Mouse (Mus musculus): ENCODE results near the gene Kazn. TPM values are rescaled to one million over a fixed set of nuclear protein-coding genes. Genes with fewer than 3 reads are reported as not detected.

Gene Kazn
- total RNA-seq, 2 experiments from 2014 or later, result 86.1 to 104 TPM

DNA sequence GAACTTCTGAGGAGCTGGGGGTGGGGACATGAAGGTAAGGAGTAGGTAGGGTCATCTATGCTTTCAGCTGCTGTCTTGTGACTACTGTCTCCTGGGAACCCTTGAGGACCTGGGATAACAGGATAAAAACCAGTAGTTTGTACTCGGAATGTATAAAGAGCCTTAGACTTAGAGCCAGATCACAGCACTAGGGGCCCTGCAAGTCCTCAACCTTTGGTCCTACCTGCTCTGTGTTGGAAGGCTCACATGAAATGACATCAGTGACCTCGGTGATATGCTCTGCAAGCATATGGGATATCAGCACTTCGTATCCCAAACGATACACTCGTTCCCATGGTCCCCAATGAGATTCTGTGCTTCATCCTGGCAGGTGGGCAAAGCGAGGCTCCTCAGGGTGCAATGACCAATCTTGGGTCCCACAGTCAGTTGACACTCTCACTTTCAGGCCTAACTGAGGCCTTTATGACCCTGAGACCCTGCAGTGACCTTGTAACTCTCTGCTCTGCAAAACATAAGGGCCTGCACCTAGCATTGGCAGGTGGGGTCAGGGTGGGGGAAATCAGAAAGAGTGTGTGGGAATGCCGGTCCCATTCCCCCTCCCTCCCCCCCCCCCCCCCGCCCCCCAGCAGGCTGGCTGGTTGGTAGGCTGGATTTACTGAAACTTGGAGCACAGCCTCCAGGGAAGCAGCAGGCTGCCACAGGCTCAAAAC lies 67.3 kb downstream of the Kazn start:
- intact Hi-C loops (cut with DNase I), result no loop called here

DNA sequence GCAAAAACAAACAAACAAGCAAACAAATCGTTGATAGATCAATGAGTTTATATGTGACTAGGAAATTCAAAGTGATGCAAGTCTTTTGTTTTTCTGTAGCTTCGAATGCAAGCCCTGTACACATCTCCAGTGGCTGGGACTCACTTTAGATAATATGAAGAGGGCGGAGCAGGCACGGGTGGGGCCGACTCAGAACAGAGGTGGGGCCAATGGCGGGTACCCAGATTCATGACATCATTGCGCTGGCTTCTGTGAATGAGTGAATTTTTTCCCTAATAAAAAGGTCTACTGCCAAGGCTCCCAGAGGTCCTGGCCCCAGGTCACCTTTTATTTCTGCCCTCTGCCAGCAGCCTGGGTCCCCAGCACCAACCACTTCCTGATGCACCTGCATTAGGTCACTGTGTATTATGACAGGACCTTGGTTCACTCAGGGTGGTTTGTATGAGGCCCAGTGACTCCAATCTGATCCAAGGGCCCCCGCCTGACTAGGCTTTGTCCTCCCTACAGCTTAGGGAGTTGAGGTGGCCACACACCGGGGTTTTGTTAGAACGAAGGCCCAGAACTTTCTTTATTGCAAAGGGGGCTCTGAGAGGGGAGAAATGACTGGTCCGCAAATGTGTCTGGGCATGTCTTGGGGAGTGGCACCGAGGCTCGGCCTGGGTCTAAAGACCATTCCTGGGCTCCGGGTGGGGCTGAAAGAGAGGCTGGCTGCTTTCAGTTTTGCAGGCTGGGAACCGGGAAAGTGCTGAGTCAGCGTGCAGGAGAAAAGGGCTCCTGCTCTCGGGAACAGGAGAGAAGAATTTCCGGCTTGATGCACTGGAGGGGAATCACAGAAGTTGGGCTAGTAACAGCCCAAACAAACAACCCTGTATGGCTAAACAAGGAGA lies 68.1 kb downstream of the Kazn start:
- no peak for DNase-seq (ENCODE audit: low spot score in 2 of 2)
- intact Hi-C loops (cut with DNase I), result no loop called here

More for the DNA sequence above, 67.3 kb downstream of the Kazn start:
- no peak for DNase-seq (ENCODE audit: low spot score in 2 of 2)

DNA sequence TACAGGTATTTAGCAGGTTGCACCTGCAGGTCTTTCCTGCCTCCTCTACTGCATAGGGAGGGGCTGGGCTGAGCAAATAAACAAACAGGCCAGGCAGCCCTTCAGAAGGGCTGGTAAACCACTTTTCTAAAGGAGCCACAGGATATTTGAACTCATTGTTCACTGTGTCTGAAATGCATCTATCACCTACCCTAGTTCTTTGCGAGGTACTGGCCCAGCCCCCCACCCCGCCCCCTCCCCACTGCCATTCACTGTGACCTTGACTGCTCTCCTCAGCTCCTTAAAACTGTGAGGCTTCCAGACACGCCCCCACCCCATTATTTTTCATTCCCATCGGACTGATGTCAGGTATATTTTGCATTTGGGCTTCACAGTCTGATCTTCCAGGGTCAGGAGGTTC lies 69.6 kb downstream of the Kazn start:
- intact Hi-C loops (cut with DNase I), result no loop called here
- DNase-seq (ENCODE audit: low spot score in 2 of 2), result no peak

DNA sequence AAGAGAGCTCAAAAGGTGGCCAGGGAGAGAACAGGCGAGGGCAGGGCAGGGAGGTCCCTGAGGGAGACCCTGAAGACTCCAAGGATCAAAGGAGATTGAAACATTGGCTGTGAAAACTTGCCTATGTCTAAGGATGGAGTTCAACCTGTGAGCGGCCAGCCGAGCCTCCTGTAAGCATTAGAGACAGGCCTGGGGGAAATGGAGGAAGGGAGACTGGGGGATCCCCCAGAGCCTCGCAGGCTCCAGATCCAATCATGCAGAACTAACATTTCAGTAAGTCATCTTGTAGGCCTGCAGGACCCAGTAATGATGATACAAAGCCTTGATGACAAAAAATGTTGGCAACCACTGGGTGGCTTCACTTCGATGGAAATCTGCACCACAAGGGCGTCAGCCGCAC lies 70.8 kb downstream of the Kazn start:
- DNase-seq (ENCODE audit: low spot score in 2 of 2), result no peak
- intact Hi-C loops (cut with DNase I), result no loop called here

DNA sequence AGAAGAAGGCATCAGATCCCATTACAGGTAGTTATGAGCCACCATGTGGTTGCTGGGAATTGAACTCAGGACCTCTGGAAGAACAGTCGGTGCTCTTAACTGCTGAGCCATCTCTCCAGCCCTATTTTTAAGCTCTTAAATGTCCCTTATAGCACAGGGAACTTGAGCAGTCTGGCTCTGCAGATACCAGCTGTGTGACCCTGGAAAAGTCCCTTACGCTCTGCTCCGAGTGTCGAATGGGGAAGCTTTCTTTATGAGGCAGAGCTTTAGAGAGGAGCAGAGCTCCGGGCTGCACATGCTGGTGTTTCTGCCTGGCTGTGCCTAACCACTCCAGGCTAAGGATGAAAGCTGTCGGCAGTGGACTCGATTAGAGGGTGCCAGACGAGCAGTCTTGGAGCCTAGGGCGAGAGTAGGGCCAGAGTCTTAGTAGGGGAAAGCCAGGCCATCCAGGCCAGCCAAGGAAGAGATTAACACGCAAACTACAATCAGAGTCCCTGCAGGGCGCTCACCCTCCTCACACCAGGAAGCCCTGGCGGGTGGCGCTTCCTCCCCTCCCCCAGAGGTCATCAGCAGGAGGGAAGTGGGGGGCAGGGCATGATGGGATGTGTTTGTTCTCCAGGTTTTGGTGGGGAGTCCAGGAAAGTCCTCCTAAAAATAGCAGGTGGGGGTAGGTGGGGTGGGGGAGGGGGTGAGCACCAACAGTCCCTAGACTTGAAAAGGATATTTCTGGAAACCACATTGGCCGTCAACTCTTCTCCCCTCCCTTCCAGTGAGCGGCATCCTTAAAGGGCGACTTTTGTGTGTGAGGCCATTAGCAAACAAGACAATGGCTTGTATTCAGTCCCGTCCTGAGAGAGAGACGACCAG lies 73.1 kb downstream of the Kazn start:
- DNase-seq (ENCODE audit: low spot score in 2 of 2), result no peak
- intact Hi-C loops (cut with DNase I), result no loop called here

DNA sequence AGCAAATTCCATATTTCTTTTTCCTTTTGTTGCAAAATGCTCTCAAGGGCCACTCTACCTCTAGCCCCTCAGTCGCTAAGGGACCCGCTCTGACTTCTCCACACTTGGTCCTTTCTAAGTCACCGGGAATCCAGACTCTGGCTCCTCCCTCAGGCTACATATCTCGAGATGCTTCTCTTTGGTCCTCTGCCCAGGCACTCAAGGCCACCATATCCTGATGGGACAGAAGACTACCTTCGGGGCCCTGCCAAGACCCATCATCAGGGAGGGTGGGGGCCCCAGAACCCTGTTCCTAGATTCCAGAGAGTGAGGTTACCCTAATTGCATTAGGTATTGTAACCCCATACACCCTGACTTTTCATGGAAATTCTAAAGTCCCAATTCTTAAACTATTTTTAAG lies 73.8 kb downstream of the Kazn start:
- intact Hi-C loops (cut with DNase I), result no loop called here
- DNase-seq (ENCODE audit: low spot score in 2 of 2), result no peak

DNA sequence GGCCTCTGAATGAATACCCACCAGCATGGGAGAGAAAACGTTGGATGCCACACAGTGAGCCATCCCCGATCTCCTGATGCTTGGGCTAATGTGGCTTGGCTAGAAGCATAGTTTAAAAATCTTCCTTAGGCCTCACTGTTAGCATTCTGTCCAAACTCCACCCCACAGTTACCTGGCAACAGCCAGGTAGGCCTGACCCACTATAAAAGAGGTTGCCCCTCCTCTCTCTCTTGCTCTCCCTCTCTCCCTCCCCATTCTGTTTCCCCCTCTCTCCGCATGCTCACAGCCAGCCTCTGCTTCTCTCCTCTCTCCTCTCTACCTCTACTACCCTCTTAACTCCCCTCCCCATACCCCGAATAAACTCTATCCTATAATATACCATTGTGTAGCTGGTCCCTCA lies 74.8 kb downstream of the Kazn start:
- no peak for DNase-seq (ENCODE audit: low spot score in 2 of 2)
- intact Hi-C loops (cut with DNase I), result no loop called here

DNA sequence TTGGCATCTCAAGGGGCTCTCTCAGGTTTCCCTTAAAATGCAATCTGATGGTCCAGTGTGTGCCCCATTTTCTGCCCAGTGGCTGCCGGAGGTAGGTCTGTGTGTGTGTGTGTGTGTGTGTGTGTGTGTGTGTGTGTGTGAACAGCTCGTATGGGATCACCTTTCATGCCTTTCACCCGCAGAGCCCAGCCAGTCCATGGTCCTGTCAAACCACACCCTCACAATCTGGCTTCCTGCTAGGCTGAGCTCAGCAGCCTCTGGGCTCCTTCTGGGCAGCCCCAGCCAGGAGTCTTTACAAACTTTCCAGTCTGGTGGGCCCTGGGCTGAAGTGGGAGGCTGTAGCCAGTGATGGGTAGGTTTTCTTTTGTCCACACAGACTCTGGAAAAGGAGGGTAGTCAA lies 75.3 kb downstream of the Kazn start:
- intact Hi-C loops (cut with DNase I), result no loop called here
- no peak for DNase-seq (ENCODE audit: low spot score in 2 of 2)

DNA sequence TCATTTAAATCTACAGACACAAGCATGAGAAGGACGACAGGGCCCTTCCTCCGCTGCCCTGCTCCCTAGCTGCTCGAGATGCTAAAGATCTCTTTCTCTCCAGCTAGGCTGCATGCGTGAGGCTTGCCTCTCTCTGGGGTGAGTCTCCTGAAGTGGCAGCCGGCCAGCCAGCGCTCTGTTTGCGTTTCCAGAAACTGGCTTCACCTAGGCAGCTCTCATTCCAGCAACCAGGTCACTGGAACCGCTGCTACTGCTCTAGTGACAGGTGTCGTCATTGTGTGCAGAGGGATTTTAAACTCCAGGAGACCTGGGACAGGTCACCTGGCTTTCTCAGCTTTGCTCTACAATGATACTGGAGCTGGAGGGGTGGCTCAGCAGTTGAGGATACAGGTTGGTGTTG lies 76.5 kb downstream of the Kazn start:
- DNase-seq (ENCODE audit: low spot score in 2 of 2), result no peak
- intact Hi-C loops (cut with DNase I), result no loop called here

DNA sequence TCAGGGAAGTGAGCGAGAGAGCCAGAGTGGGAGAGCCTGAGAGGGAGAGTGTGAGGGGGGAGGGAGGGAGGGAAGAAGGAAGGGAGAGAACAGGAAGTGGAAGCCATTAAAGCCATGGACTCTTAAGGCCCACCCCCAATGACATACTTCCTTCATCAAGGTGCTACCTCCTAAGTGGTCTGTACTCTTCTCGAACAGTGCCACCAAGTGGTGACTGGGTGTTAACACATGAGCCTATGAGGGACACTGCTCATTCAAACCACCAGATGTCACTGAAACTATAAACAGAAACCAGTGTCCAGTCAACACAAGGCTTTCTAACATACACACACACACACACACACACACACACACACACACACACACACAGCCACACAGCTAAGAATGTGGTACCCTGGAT lies 77.1 kb downstream of the Kazn start:
- intact Hi-C loops (cut with DNase I), result no loop called here
- DNase-seq (ENCODE audit: low spot score in 2 of 2), result no peak

DNA sequence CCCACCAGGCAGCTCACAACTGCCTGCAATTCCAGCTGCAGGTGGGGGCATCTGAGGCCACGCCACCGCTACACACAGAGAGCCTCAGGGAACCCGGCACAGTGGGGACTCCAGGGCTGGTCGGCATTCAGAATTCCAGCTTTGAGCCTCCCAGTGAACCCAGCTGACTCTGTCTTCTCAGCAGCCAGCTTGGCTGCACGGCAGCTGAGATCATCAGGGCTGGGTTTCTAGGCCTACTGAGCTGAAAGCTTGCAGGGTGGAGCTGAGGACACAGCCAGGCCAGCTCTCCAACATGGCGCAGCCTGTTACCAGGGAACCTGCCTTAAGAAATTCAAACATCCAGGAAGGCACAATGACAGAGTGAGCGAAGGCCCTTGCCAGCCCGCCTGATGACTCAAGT lies 79.2 kb downstream of the Kazn start:
- intact Hi-C loops (cut with DNase I), result no loop called here

DNA sequence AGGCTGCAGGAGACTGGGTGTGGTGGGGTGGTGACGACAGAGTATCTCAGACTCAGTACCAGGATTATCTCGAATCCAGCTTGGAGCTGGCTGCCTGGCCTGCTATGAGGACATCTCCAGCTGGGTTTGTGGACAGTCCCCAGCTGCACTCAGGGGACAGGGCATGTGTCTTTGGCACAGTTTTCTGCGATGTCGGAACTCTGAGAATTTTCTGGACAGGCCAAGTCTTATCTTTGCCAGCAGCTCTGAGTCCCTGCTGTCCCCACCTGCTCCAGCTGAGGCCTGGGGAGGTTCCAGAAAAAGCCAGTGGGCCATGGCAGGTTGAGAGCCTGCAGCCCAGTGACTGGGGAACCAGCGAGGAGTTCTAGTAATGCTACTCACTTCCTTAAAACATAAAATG lies 82.7 kb downstream of the Kazn start:
- intact Hi-C loops (cut with DNase I), result no loop called here
- peak in 1 of 2 experiments; percentile 28 for DNase-seq (ENCODE audit: low spot score in 2 of 2)

More for the DNA sequence above, 79.2 kb downstream of the Kazn start:
- peak; percentile 34 to 71 for DNase-seq (ENCODE audit: low spot score in 2 of 2)

DNA sequence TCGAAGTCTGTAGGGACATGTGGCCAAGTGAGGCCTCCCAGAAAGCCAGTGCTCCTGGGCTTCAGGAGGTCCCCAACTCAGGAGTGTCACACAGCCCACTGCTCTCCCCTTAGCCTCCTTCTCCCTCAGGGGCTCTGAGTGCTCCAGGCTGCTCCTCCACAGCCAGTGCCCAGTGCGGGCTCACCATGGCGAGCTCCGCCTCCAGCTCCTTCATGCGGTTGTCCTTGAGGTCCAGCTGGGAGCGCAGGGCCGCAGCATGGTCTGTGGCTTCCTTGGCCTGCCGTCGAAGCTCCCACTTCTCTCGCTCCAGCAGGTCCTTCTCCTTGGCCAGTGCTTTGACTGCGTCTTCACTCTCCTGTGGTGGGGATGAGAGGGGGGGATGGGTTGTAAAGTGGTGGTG lies 85.0 kb downstream of the Kazn start:
- intact Hi-C loops (cut with DNase I), result loop anchor here (5.0 kb wide), 2 partner anchors 728 to 868 kb away; no protein-coding TSS in a partner anchor

DNA sequence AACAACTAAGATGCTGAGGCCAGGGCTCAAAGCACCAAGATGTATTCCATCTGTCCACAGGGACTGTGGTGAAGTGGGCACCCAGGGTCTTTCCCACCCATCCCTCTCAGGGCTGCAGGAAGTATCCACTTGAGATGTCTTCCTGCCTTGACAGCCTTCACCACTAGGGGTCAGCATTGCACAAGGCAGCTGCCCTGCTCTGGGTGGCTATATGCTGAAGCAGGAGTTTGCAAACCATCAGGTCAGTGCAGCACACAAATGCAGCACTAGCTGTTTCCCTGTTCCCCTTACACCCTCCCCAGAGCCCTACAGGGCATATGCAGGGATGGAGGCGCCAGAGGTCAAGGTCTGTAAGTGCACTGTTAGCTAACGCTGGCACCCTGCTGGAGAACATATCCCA lies 85.7 kb downstream of the Kazn start:
- peak; percentile 85 to 90 for DNase-seq (ENCODE audit: low spot score in 2 of 2)
- intact Hi-C loops (cut with DNase I), result loop anchor here (1.0 to 5.0 kb wide), 5 partner anchors 85 to 869 kb away; partner anchors contain the start of gene Kazn

More for the DNA sequence above, 85.0 kb downstream of the Kazn start:
- no peak for DNase-seq (ENCODE audit: low spot score in 2 of 2)

DNA sequence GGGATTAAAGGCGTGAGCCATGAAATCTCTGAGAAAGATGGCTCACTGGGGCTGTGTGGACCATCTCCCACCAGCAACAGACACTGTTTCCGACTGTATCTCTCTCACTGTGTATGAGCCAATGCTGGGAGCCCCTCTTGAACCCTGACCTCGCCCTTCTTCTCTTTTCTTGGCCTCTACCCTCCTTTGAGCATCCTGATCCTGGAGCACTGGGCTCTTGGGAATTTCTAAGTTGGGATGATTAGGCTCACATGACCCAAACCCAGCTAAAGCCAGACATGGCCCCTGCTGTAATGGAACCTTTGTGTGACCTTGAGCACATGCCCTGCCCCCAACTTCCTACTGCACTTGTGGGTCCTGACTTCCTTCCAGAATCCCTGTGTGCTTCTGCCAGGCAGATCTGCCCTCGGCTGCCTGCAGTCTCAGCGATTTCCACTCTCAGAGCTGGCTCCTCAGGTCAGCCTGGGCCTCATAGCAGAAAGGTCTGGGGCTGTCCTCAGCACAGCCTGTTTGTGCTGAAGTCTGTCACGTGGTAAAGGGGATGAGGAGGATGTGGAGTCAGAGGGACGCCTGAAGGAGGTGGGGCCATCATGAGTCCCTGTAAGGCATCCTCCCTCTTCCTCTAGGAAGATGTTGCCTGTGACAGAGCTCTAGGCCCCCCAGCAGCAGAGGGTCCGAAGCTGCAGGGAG lies 86.3 kb downstream of the Kazn start:
- no peak for DNase-seq (ENCODE audit: low spot score in 2 of 2)
- intact Hi-C loops (cut with DNase I), result loop anchor here (1.0 to 5.0 kb wide), 5 partner anchors 86 to 869 kb away; partner anchors contain the start of gene Kazn

DNA sequence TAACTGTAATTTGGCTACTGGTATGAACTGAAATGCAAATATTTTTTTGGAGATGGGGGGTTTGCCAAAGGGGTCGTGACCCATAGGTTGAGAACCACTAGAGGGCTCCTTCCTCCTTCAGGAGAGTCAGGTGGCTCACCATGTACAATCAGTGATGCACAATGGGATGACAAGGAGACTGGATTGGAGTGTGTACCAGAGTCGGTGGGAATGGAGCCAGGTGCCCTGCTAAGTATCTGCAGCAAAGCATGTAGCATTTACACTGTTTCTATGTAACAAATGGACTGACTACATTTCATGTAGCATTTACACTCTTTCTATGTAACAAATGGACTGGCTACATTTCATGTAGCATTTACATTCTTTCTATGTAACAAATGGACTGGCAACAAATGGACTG lies 89.1 kb downstream of the Kazn start:
- intact Hi-C loops (cut with DNase I), result loop anchor here (5.0 kb wide), 2 partner anchors 732 to 872 kb away; no protein-coding TSS in a partner anchor

DNA sequence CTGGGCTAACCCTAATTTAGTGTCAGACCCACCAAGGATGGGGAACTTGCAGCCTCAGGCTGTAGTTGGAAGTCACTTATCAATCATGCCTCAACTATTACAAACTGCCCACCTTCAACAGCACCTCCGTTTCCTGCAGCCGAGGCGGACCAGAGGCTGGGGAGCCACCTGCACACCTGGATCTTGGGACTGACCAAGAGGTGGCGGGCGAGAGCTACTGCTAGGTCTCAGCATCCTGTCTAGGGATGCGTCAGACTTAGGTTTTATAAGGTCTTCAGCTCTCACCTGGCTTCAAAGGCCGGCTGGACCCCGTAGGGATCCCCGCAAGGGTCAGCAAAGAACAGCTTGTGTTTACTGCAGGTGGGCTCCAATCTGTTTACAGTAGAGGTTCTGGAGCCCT lies 90.0 kb downstream of the Kazn start:
- intact Hi-C loops (cut with DNase I), result no loop called here
- no peak for DNase-seq (ENCODE audit: low spot score in 2 of 2)

More for the DNA sequence above, 89.1 kb downstream of the Kazn start:
- DNase-seq (ENCODE audit: low spot score in 2 of 2), result no peak

DNA sequence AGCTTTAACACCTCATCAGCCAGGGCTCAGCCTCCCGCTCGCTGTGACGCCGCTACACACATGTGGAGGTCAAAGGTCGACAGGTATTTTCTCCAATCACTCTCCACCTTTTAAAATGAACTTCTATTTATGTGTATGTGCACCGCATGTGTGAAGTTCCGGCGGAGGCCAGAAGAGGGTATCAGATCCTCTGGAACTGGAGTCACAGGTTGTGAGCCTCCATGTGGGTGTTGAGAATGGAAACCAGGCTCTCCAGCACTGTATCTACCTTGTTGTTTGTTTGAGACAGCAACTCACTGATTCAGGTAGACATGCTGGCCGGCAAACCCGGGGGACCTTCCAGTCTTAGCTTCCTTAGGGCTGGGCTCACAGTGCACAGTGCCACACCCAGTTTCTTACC lies 91.5 kb downstream of the Kazn start:
- intact Hi-C loops (cut with DNase I), result no loop called here
- no peak for DNase-seq (ENCODE audit: low spot score in 2 of 2)

DNA sequence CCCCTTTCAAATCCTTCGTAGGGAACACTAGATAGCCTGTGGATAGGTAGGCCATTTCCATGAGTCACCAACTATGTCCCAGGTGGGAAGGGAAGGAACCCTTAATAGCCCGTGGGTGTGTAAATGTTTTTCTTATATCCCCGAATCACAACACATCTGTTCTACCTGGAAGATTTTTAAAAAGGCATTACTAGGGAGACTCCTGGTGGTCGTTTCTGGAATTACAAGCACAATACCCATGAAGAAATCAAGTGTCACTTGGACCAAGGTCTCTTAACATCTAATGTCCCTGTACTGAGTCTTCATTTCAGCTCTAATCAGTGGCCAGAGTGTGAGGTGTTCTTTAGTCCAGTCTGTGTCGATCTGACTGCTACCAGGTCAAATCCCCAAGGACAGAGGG lies 95.1 kb downstream of the Kazn start:
- intact Hi-C loops (cut with DNase I), result loop anchor here (5.0 kb wide), 1 partner anchor 137 kb away; no protein-coding TSS in a partner anchor
- DNase-seq (ENCODE audit: low spot score in 2 of 2), result peak in 1 of 2 experiments; percentile 21
